Mouse (Mus musculus) liver, embryonic 18 days (tissue): Measurements from ENCODE around the gene Hsd17b6. TPM values are rescaled to one million over a fixed set of nuclear protein-coding genes. Genes with fewer than 3 reads are reported as not detected.

Experiments
- polyA plus RNA-seq: library from polyadenylated mRNA; depleted of rRNA; stranded (reverse); fragments of >200 nt; gene quantifications from 2 replicates; pipeline ENCODE4 v1.2.3, GENCODE M21; 2012; rRNA removed

Hsd17b6 gene
- 9.3 and 13.8 TPM in 2 replicates for polyA plus RNA-seq

GRCm38 (mm10) chr10:128007446-128007845, at the start of gene Hsd17b6:
Hsd17b6 (minus strand) TSS chr10:128007611.

GRCm38 (mm10) chr10:128015068-128015934, 7.9 kb upstream of the Hsd17b6 start, which contains the start of gene Prim1:
Prim1 (plus strand) TSS chr10:128015168.

Other genes starting within 250 kb of the Hsd17b6 start
- 0.14 and 0.21 TPM in 2 replicates for gene Rdh1, start 247.9 kb downstream of the Hsd17b6 start, polyA plus RNA-seq
- gene Rdh16f1, start 247.8 kb downstream of the Hsd17b6 start, polyA plus RNA-seq: 0.08 and 0.13 TPM in 2 replicates
- gene Rdh9, start 231.2 kb downstream of the Hsd17b6 start, polyA plus RNA-seq: 0.81 and 1.4 TPM in 2 replicates
- gene Rdh16, start 206.5 kb downstream of the Hsd17b6 start, polyA plus RNA-seq: 0.07 and 0.08 TPM in 2 replicates
- gene Rdh19, start 157.7 kb downstream of the Hsd17b6 start, polyA plus RNA-seq: 0.03 and 0.04 TPM in 2 replicates
- 3.1 TPM in 2 replicates for gene Rdh16f2, start 141.1 kb downstream of the Hsd17b6 start, polyA plus RNA-seq
- 220 and 280 TPM in 2 replicates for gene Rdh7, start 118.8 kb downstream of the Hsd17b6 start, polyA plus RNA-seq
- 0.02 and 0.04 TPM in 2 replicates for gene Sdr9c7, start 109.1 kb downstream of the Hsd17b6 start, polyA plus RNA-seq
- 18.7 and 20.6 TPM in 2 replicates for gene Prim1, start 7.6 kb upstream of the Hsd17b6 start, polyA plus RNA-seq
- gene Naca, start 28.0 kb upstream of the Hsd17b6 start, polyA plus RNA-seq: 282 TPM in 2 replicates
- gene Ptges3, start 51.3 kb upstream of the Hsd17b6 start, polyA plus RNA-seq: 30.8 and 34.7 TPM in 2 replicates
- gene Atp5b, start 75.7 kb upstream of the Hsd17b6 start, polyA plus RNA-seq: 1,169 and 1,252 TPM in 2 replicates
- 8.8 and 10.8 TPM in 2 replicates for gene Baz2a, start 84.0 kb upstream of the Hsd17b6 start, polyA plus RNA-seq
- gene Rbms2, start 172.7 kb upstream of the Hsd17b6 start, polyA plus RNA-seq: 13.5 and 14.2 TPM in 2 replicates
- 50.2 and 50.4 TPM in 2 replicates for gene Gls2, start 186.8 kb upstream of the Hsd17b6 start, polyA plus RNA-seq
- gene Spryd4, start 204.2 kb upstream of the Hsd17b6 start, polyA plus RNA-seq: 34.1 and 34.9 TPM in 2 replicates
- 0.01 TPM in 1 of 2 replicates, not detected in the other for gene Mip, start 218.2 kb upstream of the Hsd17b6 start, polyA plus RNA-seq
- 6.6 and 6.7 TPM in 2 replicates for gene Timeless, start 224.5 kb upstream of the Hsd17b6 start, polyA plus RNA-seq
- 13.0 and 18.7 TPM in 2 replicates for gene Apon, start 246.5 kb upstream of the Hsd17b6 start, polyA plus RNA-seq